Comparison of ENCODE assay signal across 9 mouse cellular contexts in the genomic region with DNA sequence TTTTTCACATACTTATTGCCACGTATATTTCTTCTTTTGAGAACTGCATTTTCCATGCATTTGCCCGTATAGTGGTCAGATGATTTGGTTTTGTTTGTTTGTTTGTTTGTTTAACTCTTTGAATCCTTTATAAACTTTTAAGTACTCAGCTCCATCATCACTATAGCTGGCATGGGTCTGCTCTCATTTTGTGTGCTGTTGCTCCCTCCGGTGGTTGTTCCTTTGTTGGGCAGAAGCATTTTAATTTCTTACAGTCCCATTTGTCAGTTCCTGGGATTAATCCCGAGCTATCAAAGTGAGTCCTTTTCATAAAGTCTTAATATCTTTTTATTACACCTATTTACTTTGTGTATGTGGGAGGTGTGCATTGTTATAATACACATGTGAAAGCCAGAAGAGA.
DNase-seq lines count a peak whose midpoint lies in the region; ATAC-seq lines count a peak whose summit lies in the region.
"Had no signal": no experiment of that assay in that cellular context is flagged by ENCODE, and none has a peak within 500 bp of the region (broad histone marks: within the 10 kb centered on the region; RNA-seq: fewer than 3 reads in every experiment).

No protein-coding gene starts in this region.

- H3K4me2 ChIP-seq in midbrain, embryonic 13.5 days (replicated peaks), result no peak overlapping the region

- ATAC-seq in megakaryocyte progenitor cell, adult 5-6 weeks (replicated peaks; ENCODE audit: poor library complexity), result peak; percentile 44; the same call in 1 of the 2 replicates
- ATAC-seq in midbrain, embryonic 13.5 days, result no peak

- intact Hi-C loops in heart, postnatal 14 days (cut with DNase I), result loop anchor here (2.0 to 5.0 kb wide), 2 partner anchors 424 to 616 kb away; no protein-coding TSS in a partner anchor

- peak; percentile 26 to 51 for DNase-seq in heart, postnatal 14 days
- DNase-seq in heart, adult 9 months (ENCODE audit: low spot score in 2 of 2), result no peak
- DNase-seq in B cell, adult 2 months, result peak; percentile 6 to 19
- DNase-seq in adrenal gland, postnatal 36 days, result peak; percentile 28 to 44
- peak; percentile 34 for DNase-seq in induced T-regulatory cell, adult 2 months (ENCODE audit: low read depth)
- no peak for DNase-seq in ovary, postnatal 14 days (ENCODE audit: low spot score)

- H3K4me1 ChIP-seq in midbrain, embryonic 13.5 days (replicated peaks), result no peaks in the 10 kb centered on the region

- H3K36me3 ChIP-seq in midbrain, embryonic 13.5 days, result no peaks in the 10 kb centered on the region

- no peak overlapping the region for H3K27ac ChIP-seq in midbrain, embryonic 13.5 days
- H3K27ac ChIP-seq: macrophage had no signal

- H3K9me3 ChIP-seq in midbrain, embryonic 13.5 days, result no peaks in the 10 kb centered on the region

- no peak overlapping the region for H3K9ac ChIP-seq in midbrain, embryonic 13.5 days (replicated peaks)

- WGBS in midbrain, embryonic 13.5 days, result 56% methylated on average over 4 of the region's 4 CpGs

- H3K4me3 ChIP-seq in midbrain, embryonic 13.5 days (replicated peaks), result no peak overlapping the region

- no peaks in the 10 kb centered on the region for H3K27me3 ChIP-seq in midbrain, embryonic 13.5 days

Comparison
In these comparisons a context has a peak if more than half of its experiments do, and no peak if none do; other contexts are left out.
1. DNase-seq: peak in heart, postnatal 14 days (2 of 2), B cell, adult 2 months (2 of 2), adrenal gland, postnatal 36 days (2 of 2) and induced T-regulatory cell, adult 2 months (single experiment); none in heart, adult 9 months (0 of 2) and ovary, postnatal 14 days (single experiment).